Mouse (Mus musculus) heart, embryonic 16.5 days (tissue): ENCODE data around the gene Deaf1. TPM values are rescaled to one million over a fixed set of nuclear protein-coding genes. Genes with fewer than 3 reads are reported as not detected.
"Not testable (repeated sequence)": the region's sequence is repeated elsewhere in the genome, so short reads cannot be mapped to it uniquely, and the experiment has no call there.

Source experiments
- ATAC-seq: fragments of 200-750 bp; cut with Nextera tagmentation; replicated peaks from 2 replicates; pipeline ENCODE4 v1.8.0; 2017; ENCODE audit warnings: moderate number of reproducible peaks; ENCODE audit not compliant: insufficient read depth, low FRiP score; ENCODE audit errors: extremely low read depth
- H3K27ac ChIP-seq: fragments of 300-500 bp; sonication (generic); 2 replicates; pipeline ENCODE4 v1.5.1; 2014; ENCODE audit warnings: mild to moderate bottlenecking, low read length, control low read depth, moderate library complexity
- H3K27me3 ChIP-seq: fragments of 300-500 bp; sonication (generic); 2 replicates; pipeline ENCODE4 v1.6.1; 2014; ENCODE audit warnings: low read length, mixed read lengths; ENCODE audit not compliant: control insufficient read depth, insufficient read depth
- H3K36me3 ChIP-seq: fragments of 300-500 bp; sonication (generic); 2 replicates; pipeline ENCODE4 v1.6.1; 2014; ENCODE audit not compliant: control insufficient read depth, insufficient read depth
- H3K4me1 ChIP-seq: fragments of 300-500 bp; sonication (generic); 2 replicates; pipeline ENCODE4 v1.6.1; 2014; ENCODE audit warnings: low read length, mixed read lengths; ENCODE audit not compliant: control insufficient read depth, insufficient read depth
- H3K4me2 ChIP-seq: fragments of 300-500 bp; sonication (generic); 2 replicates; pipeline ENCODE4 v1.6.1; 2014; ENCODE audit warnings: low read depth, mild to moderate bottlenecking, control low read depth, low read length
- H3K4me3 ChIP-seq: fragments of 300-500 bp; sonication (generic); 2 replicates; pipeline ENCODE4 v1.5.1; 2014; ENCODE audit warnings: mild to moderate bottlenecking, control low read depth, low read length
- H3K9ac ChIP-seq: fragments of 300-500 bp; sonication (generic); 2 replicates; pipeline ENCODE4 v1.6.1; 2014; ENCODE audit warnings: low read length, control low read depth
- H3K9me3 ChIP-seq: fragments of 300-500 bp; sonication (generic); replicated peaks from 2 replicates; pipeline ENCODE4 v1.6.1; 2016; ENCODE audit warnings: low read length; ENCODE audit not compliant: control insufficient read depth
- WGBS: fragments of 180-500 bp; shearing (Covaris S2); extraction: QIAGEN DNeasy Blood & Tissue Kit; methylation state at CpG from one replicate; pipeline ENCODE4 v1.1.7; 2014; 5-methylcytosine and 5-hydroxymethylcytosine counted together
- polyA plus RNA-seq: library from polyadenylated mRNA; unstranded; fragments of >200 nt; fragmentation: Nextera tagmentation; extraction: Ambion mirVana; gene quantifications from 2 replicates; pipeline ENCODE4 v1.2.1, GENCODE M21; 2015

The Deaf1 gene
- polyA plus RNA-seq, 1 experiment from 2014 or later, result 37.7 TPM

DNA sequence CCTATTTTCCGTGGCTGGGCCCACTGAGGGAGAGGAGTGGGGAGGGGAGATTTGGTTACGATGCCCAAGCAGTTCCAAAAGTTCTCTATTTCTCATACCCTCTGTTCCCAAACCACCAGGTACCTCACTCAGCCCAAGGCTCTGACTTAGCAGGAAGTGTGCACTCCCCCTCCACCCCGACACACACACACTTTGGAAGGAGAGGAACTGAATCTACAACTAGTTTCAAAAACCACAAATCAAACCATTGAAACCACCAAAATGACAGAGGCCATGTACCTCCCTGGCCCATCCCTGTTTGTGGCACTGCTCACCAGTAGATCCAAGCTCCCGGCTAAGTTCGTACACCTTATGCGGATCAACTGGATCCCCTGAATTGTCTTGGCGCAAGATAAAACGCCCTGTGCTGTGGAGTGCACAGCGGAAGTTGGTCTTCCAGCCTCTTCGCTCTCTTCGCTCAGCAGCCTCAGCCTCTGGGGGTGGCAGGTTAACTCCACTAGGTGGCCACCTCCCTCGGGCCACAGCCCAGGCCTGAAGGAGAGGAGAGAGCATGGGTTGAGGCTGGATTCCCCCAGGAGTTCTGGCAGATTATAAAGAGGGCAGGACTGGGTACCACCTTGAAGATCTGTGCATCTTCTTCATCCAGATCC is 62.6 kb downstream of the Deaf1 start:
- H3K9ac ChIP-seq, result peak overlapping the region; percentile 41
- H3K4me3 ChIP-seq, result peak overlapping the region; percentile 84
- H3K4me1 ChIP-seq, result peaks cover 12% of the 10 kb centered on the region
- 25% methylated on average over 12 of the region's 12 CpGs for WGBS
- H3K27ac ChIP-seq, result no peak overlapping the region
- peak; percentile 49; the same call in 1 of the 2 replicates for ATAC-seq
- H3K36me3 ChIP-seq, result peaks cover 41% of the 10 kb centered on the region
- H3K27me3 ChIP-seq, result no peaks in the 10 kb centered on the region
- no peaks in the 10 kb centered on the region for H3K9me3 ChIP-seq
- peak overlapping the region; percentile 96 for H3K4me2 ChIP-seq

DNA sequence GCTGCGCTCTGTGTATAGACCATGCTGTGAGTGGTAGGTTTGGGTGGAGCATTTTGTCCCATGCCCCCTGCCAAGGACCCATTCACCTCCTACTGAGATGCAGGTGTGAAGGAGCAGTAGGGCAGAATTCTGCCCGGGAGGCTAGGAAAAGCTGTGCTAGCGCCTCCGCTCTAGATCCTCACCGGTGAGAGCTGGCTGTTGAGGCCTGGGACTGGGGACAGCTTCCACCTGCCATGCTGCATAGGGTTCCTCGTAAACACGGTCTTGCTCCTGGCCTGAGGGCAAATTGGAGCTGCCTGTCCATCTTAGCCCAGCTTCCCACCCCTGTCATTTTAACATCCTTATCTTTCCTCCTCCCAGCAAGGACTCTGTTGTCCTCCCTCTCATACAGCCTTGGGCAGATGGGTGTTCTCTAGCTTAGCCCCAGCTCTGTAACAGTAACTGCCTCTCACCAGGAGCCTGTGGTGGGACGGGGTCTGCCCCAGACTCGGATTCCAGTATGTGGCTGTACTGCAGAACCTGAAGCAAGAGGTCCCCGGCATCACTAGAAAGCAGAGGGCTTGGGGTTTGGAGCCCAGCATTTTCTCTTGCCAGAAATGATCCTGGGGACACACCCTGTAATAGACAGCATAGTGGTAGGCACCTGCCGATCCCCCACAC is 63.3 kb downstream of the Deaf1 start:
- Histone ChIP-seq H3K9me3 (no peaks in the 10 kb centered on the region), H3K9ac (no peak overlapping the region), H3K4me3 (no peak overlapping the region), H3K4me1 (peaks cover 12% of the 10 kb centered on the region), H3K36me3 (peaks cover 48% of the 10 kb centered on the region), H3K27me3 (no peaks in the 10 kb centered on the region), H3K27ac (no peak overlapping the region), H3K4me2 (no peak overlapping the region)
- WGBS, result 73% methylated on average over 11 of the region's 11 CpGs
- ATAC-seq, result no peak

DNA sequence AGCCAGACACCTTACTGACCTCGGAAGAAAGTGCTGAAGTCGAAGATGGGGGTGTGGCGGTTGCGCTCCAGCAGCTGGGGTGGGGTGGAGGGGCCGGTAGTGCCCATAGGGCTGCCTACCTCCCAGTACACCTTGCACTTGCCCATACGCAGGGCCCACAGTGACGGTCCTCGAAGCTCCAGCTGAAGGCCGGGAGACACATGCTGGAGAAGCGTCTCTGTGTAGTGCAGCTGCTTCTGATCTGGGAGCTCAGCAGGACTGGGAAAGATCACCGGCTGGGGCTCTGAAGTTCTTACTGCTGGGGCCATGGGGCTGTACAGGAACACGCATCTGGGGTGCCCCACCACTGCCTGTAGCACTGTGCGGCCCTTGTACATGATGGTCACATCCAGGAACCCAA is 63.9 kb downstream of the Deaf1 start:
- Histone ChIP-seq H3K27me3 (no peaks in the 10 kb centered on the region), H3K9me3 (no peaks in the 10 kb centered on the region), H3K9ac (no peak overlapping the region), H3K4me2 (no peak overlapping the region), H3K36me3 (peaks cover 54% of the 10 kb centered on the region), H3K4me3 (no peak overlapping the region), H3K27ac (no peak overlapping the region), H3K4me1 (peaks cover 12% of the 10 kb centered on the region)
- ATAC-seq, result no peak
- WGBS, result 88% methylated on average over 13 of the region's 13 CpGs

DNA sequence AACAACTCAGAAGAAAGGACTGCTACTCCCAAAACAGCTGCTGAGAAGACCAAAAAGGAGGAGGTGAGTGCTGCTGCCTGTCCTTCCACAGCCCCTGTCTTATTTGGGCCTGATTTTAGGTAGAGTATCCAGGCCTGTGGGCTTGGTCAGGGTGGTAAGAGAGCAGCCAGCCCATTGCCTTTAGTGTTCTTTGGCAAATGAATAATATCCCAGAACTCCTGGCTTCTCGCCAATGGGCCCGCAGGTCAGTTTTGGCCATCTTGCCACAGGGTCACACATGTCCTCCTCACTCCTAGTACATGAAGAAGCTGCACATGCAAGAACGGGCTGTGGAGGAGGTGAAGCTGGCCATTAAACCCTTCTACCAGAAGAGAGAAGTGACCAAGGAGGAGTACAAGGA is 66.0 kb downstream of the Deaf1 start:
- no peaks in the 10 kb centered on the region for H3K27me3 ChIP-seq
- no peak overlapping the region for H3K9ac ChIP-seq
- peaks cover 73% of the 10 kb centered on the region for H3K36me3 ChIP-seq
- WGBS, result 83% methylated on average over 3 of the region's 3 CpGs
- no peaks in the 10 kb centered on the region for H3K9me3 ChIP-seq
- no peak overlapping the region for H3K4me3 ChIP-seq
- ATAC-seq, result no peak
- no peak overlapping the region for H3K27ac ChIP-seq
- H3K4me2 ChIP-seq, result no peak overlapping the region
- H3K4me1 ChIP-seq, result peaks cover 10% of the 10 kb centered on the region

DNA sequence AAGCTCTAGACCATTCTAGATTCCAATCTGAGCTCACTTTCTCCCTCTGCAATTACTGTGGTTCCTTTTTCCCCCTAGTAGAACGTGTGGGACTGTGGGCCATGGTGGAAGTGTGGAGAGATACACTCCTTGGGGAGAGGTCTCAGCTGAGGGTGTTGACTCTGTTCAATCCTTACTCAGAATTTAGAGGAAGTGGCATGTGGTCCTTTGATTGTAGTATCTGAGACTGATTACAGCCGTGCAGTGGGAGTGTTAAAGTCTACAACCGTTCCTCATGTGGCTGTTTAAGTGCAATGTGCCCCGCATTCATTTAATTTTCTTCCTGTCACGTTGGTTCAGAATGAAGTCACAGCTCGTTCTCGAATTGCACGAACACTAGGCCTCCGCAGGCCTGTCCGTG is 71.3 kb downstream of the Deaf1 start:
- WGBS, result 84% methylated on average over 10 of the region's 10 CpGs
- H3K4me1 ChIP-seq, result no peaks in the 10 kb centered on the region
- H3K9ac ChIP-seq, result no peak overlapping the region
- no peak overlapping the region for H3K27ac ChIP-seq
- ATAC-seq, result no peak
- H3K27me3 ChIP-seq, result no peaks in the 10 kb centered on the region
- H3K36me3 ChIP-seq, result peaks cover 78% of the 10 kb centered on the region
- no peak overlapping the region for H3K4me2 ChIP-seq
- no peaks in the 10 kb centered on the region for H3K9me3 ChIP-seq
- no peak overlapping the region for H3K4me3 ChIP-seq

DNA sequence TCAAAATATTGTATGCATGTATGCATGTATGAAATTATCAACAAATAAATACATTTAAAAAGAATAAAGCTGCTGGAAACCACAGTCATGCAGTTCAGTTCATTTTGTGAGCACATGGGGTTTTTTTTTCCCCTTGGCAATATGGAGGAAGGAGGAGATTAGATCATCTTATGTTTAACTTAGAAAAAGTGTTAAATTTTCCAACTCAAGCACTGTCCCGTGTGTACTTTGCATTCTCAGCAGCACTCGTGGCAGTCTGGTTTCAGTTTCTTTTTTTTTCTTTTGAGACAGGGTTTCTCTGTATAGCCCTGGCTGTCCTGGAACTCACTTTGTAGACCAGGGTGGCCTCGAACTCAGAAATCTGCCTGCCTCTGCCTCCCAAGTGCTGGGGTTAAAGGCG is 77.0 kb downstream of the Deaf1 start:
- H3K4me3 ChIP-seq, H3K9me3 ChIP-seq, H3K4me2 ChIP-seq, H3K27me3 ChIP-seq, ATAC-seq, H3K4me1 ChIP-seq, H3K9ac ChIP-seq, H3K27ac ChIP-seq: not testable (repeated sequence)
- H3K36me3 ChIP-seq, result peaks cover 67% of the 10 kb centered on the region
- WGBS, result 74% methylated on average over 4 of the region's 4 CpGs

Other genes with a start within 250 kb of the Deaf1 start
- gene Pkp3, start 249.5 kb downstream of the Deaf1 start, polyA plus RNA-seq, result 4.1 and 5.2 TPM in 2 replicates
- 7.4 and 8.5 TPM in 2 replicates for gene Sigirr, start 227.1 kb downstream of the Deaf1 start, polyA plus RNA-seq
- gene Ano9, start 209.9 kb downstream of the Deaf1 start, polyA plus RNA-seq, result 0.49 and 1.00 TPM in 2 replicates
- 56.1 and 63.9 TPM in 2 replicates for gene Ptdss2, start 205.3 kb downstream of the Deaf1 start, polyA plus RNA-seq
- gene Rnh1, start 154.8 kb downstream of the Deaf1 start, polyA plus RNA-seq, result 96.9 and 111 TPM in 2 replicates
- gene Hras, start 133.7 kb downstream of the Deaf1 start, polyA plus RNA-seq, result 59.5 and 92.1 TPM in 2 replicates
- 3.0 and 4.1 TPM in 2 replicates for gene Lrrc56, start 133.5 kb downstream of the Deaf1 start, polyA plus RNA-seq
- gene Lmntd2, start 113.6 kb downstream of the Deaf1 start, polyA plus RNA-seq, result 0.54 and 0.76 TPM in 2 replicates
- 16.1 and 17.2 TPM in 2 replicates for gene Rassf7, start 111.8 kb downstream of the Deaf1 start, polyA plus RNA-seq
- gene Phrf1, start 98.9 kb downstream of the Deaf1 start, polyA plus RNA-seq, result 43.5 and 50.7 TPM in 2 replicates
- gene Irf7, start 61.2 kb downstream of the Deaf1 start, polyA plus RNA-seq, result 4.7 and 9.1 TPM in 2 replicates
- gene Cdhr5, start 50.9 kb downstream of the Deaf1 start, polyA plus RNA-seq, result 1.6 TPM in 1 of 2 replicates, not detected in the other
- 2.1 and 2.8 TPM in 2 replicates for gene Sct, start 48.6 kb downstream of the Deaf1 start, polyA plus RNA-seq
- 0.05 and 0.13 TPM in 2 replicates for gene Drd4, start 35.7 kb downstream of the Deaf1 start, polyA plus RNA-seq
- gene Tmem80, start within 50 bp of the Deaf1 start, polyA plus RNA-seq, result 32.2 and 32.5 TPM in 2 replicates
- 2.6 and 3.9 TPM in 2 replicates for gene Eps8l2, start 11.2 kb upstream of the Deaf1 start, polyA plus RNA-seq
- gene Taldo1, start 64.5 kb upstream of the Deaf1 start, polyA plus RNA-seq, result 227 and 257 TPM in 2 replicates
- gene Gatd1, start 86.4 kb upstream of the Deaf1 start, polyA plus RNA-seq, result 26.6 and 28.0 TPM in 2 replicates
- gene Cend1, start 101.8 kb upstream of the Deaf1 start, polyA plus RNA-seq, result 5.2 and 5.9 TPM in 2 replicates
- gene Slc25a22, start 110.2 kb upstream of the Deaf1 start, polyA plus RNA-seq, result 17.8 and 19.7 TPM in 2 replicates
- gene Pidd1, start 116.3 kb upstream of the Deaf1 start, polyA plus RNA-seq, result 9.0 and 9.7 TPM in 2 replicates
- gene Rplp2, start 119.7 kb upstream of the Deaf1 start, polyA plus RNA-seq, result 704 and 720 TPM in 2 replicates
- gene Pnpla2, start 127.5 kb upstream of the Deaf1 start, polyA plus RNA-seq, result 73.1 and 78.0 TPM in 2 replicates
- 24.2 and 26.1 TPM in 2 replicates for gene Cracr2b, start 133.4 kb upstream of the Deaf1 start, polyA plus RNA-seq
- 42.2 and 44.0 TPM in 2 replicates for gene Cd151, start 139.7 kb upstream of the Deaf1 start, polyA plus RNA-seq
- gene Polr2l, start 147.4 kb upstream of the Deaf1 start, polyA plus RNA-seq, result 56.7 and 61.5 TPM in 2 replicates
- gene Tspan4, start 147.6 kb upstream of the Deaf1 start, polyA plus RNA-seq, result 61.0 and 61.5 TPM in 2 replicates
- gene Chid1, start 212.2 kb upstream of the Deaf1 start, polyA plus RNA-seq, result 33.3 and 34.2 TPM in 2 replicates
- 54.1 and 54.9 TPM in 2 replicates for gene Ap2a2, start 234.5 kb upstream of the Deaf1 start, polyA plus RNA-seq